Mouse (Mus musculus): ENCODE results near the gene Man1a2.

The Man1a2 gene

GRCm38 (mm10) chr3:100684234-100684975 lies 898 bp downstream of the Man1a2 start:
- peak; percentile 34 to 53 for DNase-seq

GRCm38 (mm10) chr3:100682841-100683240 lies 2.5 kb downstream of the Man1a2 start:
- DNase-seq, result no peak

- no peak for DNase-seq
Observed at GRCm38 (mm10) chr3:100682281-100682680, 3.0 kb downstream of the Man1a2 start.

GRCm38 (mm10) chr3:100681448-100682092 lies 3.7 kb downstream of the Man1a2 start:
- DNase-seq, result no peak

GRCm38 (mm10) chr3:100680226-100680625 lies 5.1 kb downstream of the Man1a2 start:
- no peak for DNase-seq

- no peak for DNase-seq
Observed at GRCm38 (mm10) chr3:100678951-100679570, 6.2 kb downstream of the Man1a2 start.

GRCm38 (mm10) chr3:100675146-100675545 lies 10.2 kb downstream of the Man1a2 start:
- no peak for DNase-seq

GRCm38 (mm10) chr3:100670412-100670811 lies 14.9 kb downstream of the Man1a2 start:
- DNase-seq, result no peak

- DNase-seq, result no peak
Observed at GRCm38 (mm10) chr3:100653291-100653690, 32.0 kb downstream of the Man1a2 start.

GRCm38 (mm10) chr3:100641581-100641980 lies 43.7 kb downstream of the Man1a2 start:
- DNase-seq, result no peak

- no peak for DNase-seq
Observed at GRCm38 (mm10) chr3:100636255-100636654, 49.0 kb downstream of the Man1a2 start.

GRCm38 (mm10) chr3:100634821-100635220 lies 50.5 kb downstream of the Man1a2 start:
- DNase-seq, result no peak

- DNase-seq, result peak in 1 of 2 experiments; percentile 12
Observed at GRCm38 (mm10) chr3:100618511-100618910, 66.8 kb downstream of the Man1a2 start.

GRCm38 (mm10) chr3:100610916-100611315 lies 74.4 kb downstream of the Man1a2 start:
- DNase-seq, result no peak

GRCm38 (mm10) chr3:100604539-100604938 lies 80.8 kb downstream of the Man1a2 start:
- DNase-seq, result no peak

- no peak for DNase-seq
Observed at GRCm38 (mm10) chr3:100599265-100599820, 86.0 kb downstream of the Man1a2 start.

GRCm38 (mm10) chr3:100591053-100591452 lies 94.2 kb downstream of the Man1a2 start:
- DNase-seq, result no peak

- no peak for DNase-seq
Observed at GRCm38 (mm10) chr3:100582721-100583355, 102.5 kb downstream of the Man1a2 start.

- no peak for DNase-seq
Observed at GRCm38 (mm10) chr3:100572571-100573183, 112.6 kb downstream of the Man1a2 start.

- peak in 1 of 2 experiments; percentile 22 for DNase-seq
Observed at GRCm38 (mm10) chr3:100568443-100569390, 116.6 kb downstream of the Man1a2 start.

GRCm38 (mm10) chr3:100563565-100563964 lies 121.7 kb downstream of the Man1a2 start:
- no peak for DNase-seq

Measured in cerebellum, postnatal 14 days (tissue).